Mouse (Mus musculus) heart, embryonic 10.5 days (tissue): ENCODE measurements at regions not wholly inside any gene's neighbourhood (a gene's known extent, or its start where the extent isn't known, plus 50 kb on each side); places are given as distances from the start of the nearest gene placed in this dataset.
"Not testable (repeated sequence)": the region's sequence is repeated elsewhere in the genome, so short reads cannot be mapped to it uniquely, and the experiment has no call there.

Experiments used
- DNase-seq: peaks from one replicate; pipeline ENCODE4 v3.0.0-alpha.2; 2017; ENCODE audit warnings: low spot score
- H3K27ac ChIP-seq: fragments of 300-500 bp; sonication (generic); 2 replicates; pipeline ENCODE4 v1.5.1; 2016; ENCODE audit warnings: mild to moderate bottlenecking
- H3K27me3 ChIP-seq: fragments of 300-500 bp; sonication (generic); 2 replicates; pipeline ENCODE4 v1.6.1; 2016; ENCODE audit warnings: mild to moderate bottlenecking; ENCODE audit not compliant: poor library complexity, insufficient read depth, severe bottlenecking
- H3K36me3 ChIP-seq: fragments of 300-500 bp; sonication (generic); 2 replicates; pipeline ENCODE4 v1.6.1; 2016; ENCODE audit warnings: mild to moderate bottlenecking, moderate library complexity
- H3K4me1 ChIP-seq: fragments of 300-500 bp; sonication (generic); 2 replicates; pipeline ENCODE4 v1.6.1; 2016; ENCODE audit warnings: mild to moderate bottlenecking
- H3K4me3 ChIP-seq: fragments of 300-500 bp; sonication (generic); 2 replicates; pipeline ENCODE4 v1.5.1; 2016; ENCODE audit warnings: mild to moderate bottlenecking, moderate library complexity
- H3K9me3 ChIP-seq: fragments of 300-500 bp; sonication (generic); 2 replicates; pipeline ENCODE4 v1.6.1; 2016; ENCODE audit warnings: mild to moderate bottlenecking, moderate library complexity
- whole genome bisulfite sequencing: fragments of 180-500 bp; shearing (Covaris S2); methylation state at CpG from one replicate; pipeline ENCODE4 v1.1.7; 2016; 5-methylcytosine and 5-hydroxymethylcytosine counted together

- no peak for DNase-seq
- H3K4me1 ChIP-seq: no peaks in the 10 kb centered on the region
- no peaks in the 10 kb centered on the region for H3K9me3 ChIP-seq
- no peak overlapping the region for H3K4me3 ChIP-seq
- 79% methylated on average over 4 of the region's 4 CpGs for WGBS
- no peak overlapping the region for H3K27ac ChIP-seq
- no peaks in the 10 kb centered on the region for H3K27me3 ChIP-seq
- H3K36me3 ChIP-seq: no peaks in the 10 kb centered on the region
These were observed 153.8 kb downstream of the Gxylt1 start for GRCm38 (mm10) chr15:93121156-93121555.

- H3K4me1 ChIP-seq, H3K27ac ChIP-seq, H3K4me3 ChIP-seq, H3K9me3 ChIP-seq, H3K27me3 ChIP-seq, DNase-seq, H3K36me3 ChIP-seq: not testable (repeated sequence)
- 69% methylated on average over 2 of the region's 2 CpGs for WGBS
These were observed 157.2 kb downstream of the Gxylt1 start for GRCm38 (mm10) chr15:93117806-93118205.

GRCm38 (mm10) chr15:93115674-93116102, 159.3 kb downstream of the Gxylt1 start:
- H3K27me3 ChIP-seq: no peaks in the 10 kb centered on the region
- peak overlapping the region; percentile 57 for H3K4me3 ChIP-seq
- 6% methylated on average over 16 of the region's 16 CpGs for WGBS
- no peak for DNase-seq
- no peaks in the 10 kb centered on the region for H3K36me3 ChIP-seq
- H3K4me1 ChIP-seq: peaks cover 7% of the 10 kb centered on the region; the same call in 1 of the 2 replicates
- H3K27ac ChIP-seq: peak overlapping the region; percentile 72
- H3K9me3 ChIP-seq: no peaks in the 10 kb centered on the region

GRCm38 (mm10) chr15:93104936-93105335, 170.0 kb downstream of the Gxylt1 start:
- Histone ChIP-seq H3K4me1 (no peaks in the 10 kb centered on the region), H3K4me3 (no peak overlapping the region), H3K9me3 (no peaks in the 10 kb centered on the region), H3K27ac (no peak overlapping the region), H3K36me3 (no peaks in the 10 kb centered on the region), H3K27me3 (no peaks in the 10 kb centered on the region)
- WGBS: 82% methylated on average over 4 of the region's 4 CpGs
- no peak for DNase-seq

- 84% methylated on average over 5 of the region's 5 CpGs for WGBS
These were observed 171.6 kb downstream of the Gxylt1 start for GRCm38 (mm10) chr15:93103426-93103825.

GRCm38 (mm10) chr15:93101881-93102280, 173.1 kb downstream of the Gxylt1 start:
- Histone ChIP-seq H3K27me3 (no peaks in the 10 kb centered on the region), H3K4me1 (no peaks in the 10 kb centered on the region), H3K36me3 (no peaks in the 10 kb centered on the region), H3K9me3 (no peaks in the 10 kb centered on the region), H3K27ac (no peak overlapping the region), H3K4me3 (no peak overlapping the region)
- 88% methylated on average over 10 of the region's 10 CpGs for WGBS
- DNase-seq: no peak

More at GRCm38 (mm10) chr15:93103426-93103825, 171.6 kb downstream of the Gxylt1 start:
- Histone ChIP-seq H3K36me3 (no peaks in the 10 kb centered on the region), H3K4me1 (no peaks in the 10 kb centered on the region), H3K27ac (no peak overlapping the region), H3K4me3 (no peak overlapping the region), H3K9me3 (no peaks in the 10 kb centered on the region), H3K27me3 (no peaks in the 10 kb centered on the region)
- DNase-seq: no peak

- 86% methylated on average over 7 of the region's 7 CpGs for WGBS
These were observed 174.1 kb downstream of the Gxylt1 start for GRCm38 (mm10) chr15:93100837-93101236.

GRCm38 (mm10) chr15:93099840-93100239, 175.1 kb downstream of the Gxylt1 start:
- 0 out of 2 replicates have a peak, but pooled peaks cover under 1% of the 10 kb centered on the region for H3K4me1 ChIP-seq
- H3K36me3 ChIP-seq: no peaks in the 10 kb centered on the region
- 84% methylated on average over 3 of the region's 3 CpGs for WGBS
- H3K4me3 ChIP-seq: no peak overlapping the region
- no peak overlapping the region for H3K27ac ChIP-seq
- H3K27me3 ChIP-seq: no peaks in the 10 kb centered on the region
- no peak for DNase-seq
- H3K9me3 ChIP-seq: no peaks in the 10 kb centered on the region

More at GRCm38 (mm10) chr15:93100837-93101236, 174.1 kb downstream of the Gxylt1 start:
- no peak overlapping the region for H3K27ac ChIP-seq
- DNase-seq: no peak
- H3K9me3 ChIP-seq: no peaks in the 10 kb centered on the region
- H3K36me3 ChIP-seq: no peaks in the 10 kb centered on the region
- H3K4me1 ChIP-seq: no peaks in the 10 kb centered on the region
- H3K4me3 ChIP-seq: no peak overlapping the region
- H3K27me3 ChIP-seq: no peaks in the 10 kb centered on the region

GRCm38 (mm10) chr15:93096335-93096734, 178.6 kb downstream of the Gxylt1 start:
- no peak for DNase-seq
- Histone ChIP-seq H3K4me3 (no peak overlapping the region), H3K9me3 (no peaks in the 10 kb centered on the region), H3K4me1 (peaks cover 9% of the 10 kb centered on the region), H3K27me3 (no peaks in the 10 kb centered on the region), H3K36me3 (no peaks in the 10 kb centered on the region), H3K27ac (no peak overlapping the region)
- 78% methylated on average over 5 of the region's 5 CpGs for WGBS

GRCm38 (mm10) chr15:93095224-93095623, 179.8 kb downstream of the Gxylt1 start:
- DNase-seq: no peak
- Histone ChIP-seq H3K36me3 (no peaks in the 10 kb centered on the region), H3K9me3 (no peaks in the 10 kb centered on the region), H3K4me3 (no peak overlapping the region), H3K4me1 (peaks cover 9% of the 10 kb centered on the region), H3K27ac (no peak overlapping the region), H3K27me3 (no peaks in the 10 kb centered on the region)
- 88% methylated on average over 6 of the region's 6 CpGs for WGBS

- no peak for DNase-seq
- Histone ChIP-seq H3K4me1 (peaks cover 9% of the 10 kb centered on the region), H3K27ac (no peak overlapping the region), H3K4me3 (no peak overlapping the region), H3K9me3 (no peaks in the 10 kb centered on the region), H3K27me3 (no peaks in the 10 kb centered on the region), H3K36me3 (no peaks in the 10 kb centered on the region)
- WGBS: 50% methylated on average over 23 of the region's 23 CpGs
These were observed 180.5 kb downstream of the Gxylt1 start for GRCm38 (mm10) chr15:93094202-93095135.

- no peak for DNase-seq
- Histone ChIP-seq H3K27ac (no peak overlapping the region), H3K36me3 (no peaks in the 10 kb centered on the region), H3K9me3 (no peaks in the 10 kb centered on the region), H3K4me1 (peaks cover 9% of the 10 kb centered on the region), H3K4me3 (no peak overlapping the region), H3K27me3 (no peaks in the 10 kb centered on the region)
- 64% methylated on average over 2 of the region's 2 CpGs for WGBS
These were observed 183.6 kb downstream of the Gxylt1 start for GRCm38 (mm10) chr15:93091396-93091795.

GRCm38 (mm10) chr15:93089347-93089746, 185.6 kb downstream of the Gxylt1 start:
- H3K27me3 ChIP-seq: no peaks in the 10 kb centered on the region; the same call in 1 of the 2 replicates

More at GRCm38 (mm10) chr15:93089347-93089746, 185.6 kb downstream of the Gxylt1 start:
- Histone ChIP-seq H3K36me3 (no peaks in the 10 kb centered on the region), H3K4me1 (peaks cover 4% of the 10 kb centered on the region), H3K9me3 (no peaks in the 10 kb centered on the region), H3K4me3 (no peak overlapping the region), H3K27ac (no peak overlapping the region)
- WGBS: 26% methylated on average over 13 of the region's 13 CpGs
- DNase-seq: no peak
